Mouse (Mus musculus): Measurements from ENCODE around the gene Lin52.

Gene Lin52

DNA sequence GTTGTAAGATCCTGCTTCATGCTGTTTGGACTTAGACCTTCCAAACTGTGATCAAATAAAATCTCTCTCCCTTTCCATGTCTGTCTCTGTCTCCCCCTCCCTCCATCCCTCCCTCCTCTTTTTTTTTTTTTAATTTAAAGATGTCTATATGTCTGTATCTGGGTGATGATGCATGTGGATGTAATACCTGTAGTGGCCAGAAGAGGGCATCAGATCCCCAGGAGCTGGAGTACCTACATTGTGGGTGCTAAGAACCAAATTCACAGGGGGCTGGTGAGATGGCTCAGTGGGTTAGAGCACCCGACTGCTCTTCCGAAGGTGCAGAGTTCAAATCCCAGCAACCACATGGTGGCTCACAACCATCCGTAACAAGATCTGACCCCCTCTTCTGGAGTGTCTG lies 88.3 kb downstream of the Lin52 start:
- peak; percentile 14 for DNase-seq (ENCODE audit: low spot score)

DNA sequence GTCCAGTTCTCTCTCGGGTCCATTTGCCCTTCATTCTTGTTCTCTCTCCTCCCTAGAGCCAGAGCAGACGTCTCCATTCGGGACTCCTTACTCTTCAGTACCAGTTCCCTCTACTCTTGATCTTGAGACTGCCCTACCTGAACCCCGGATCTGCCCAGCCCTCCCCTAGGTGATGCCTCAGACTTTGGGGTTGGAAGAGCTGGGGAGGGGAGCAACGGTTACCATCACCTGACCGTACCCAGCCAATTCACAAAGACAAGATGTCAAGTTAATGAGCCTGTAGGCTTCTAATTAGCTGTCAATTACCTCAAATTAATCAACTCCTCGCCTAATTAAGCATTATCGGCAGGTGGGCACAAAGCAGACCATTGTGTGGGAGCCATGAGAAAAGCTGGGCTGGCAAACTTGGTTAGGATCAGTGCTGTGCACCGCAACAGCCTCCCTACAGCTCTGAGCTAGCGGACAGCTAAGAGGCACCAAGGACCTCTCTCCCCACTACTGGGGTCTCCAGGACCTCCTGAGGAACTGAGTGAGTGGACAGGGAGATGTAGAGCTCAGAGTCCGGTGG lies 90.3 kb downstream of the Lin52 start:
- no peak for DNase-seq (ENCODE audit: low spot score)

DNA sequence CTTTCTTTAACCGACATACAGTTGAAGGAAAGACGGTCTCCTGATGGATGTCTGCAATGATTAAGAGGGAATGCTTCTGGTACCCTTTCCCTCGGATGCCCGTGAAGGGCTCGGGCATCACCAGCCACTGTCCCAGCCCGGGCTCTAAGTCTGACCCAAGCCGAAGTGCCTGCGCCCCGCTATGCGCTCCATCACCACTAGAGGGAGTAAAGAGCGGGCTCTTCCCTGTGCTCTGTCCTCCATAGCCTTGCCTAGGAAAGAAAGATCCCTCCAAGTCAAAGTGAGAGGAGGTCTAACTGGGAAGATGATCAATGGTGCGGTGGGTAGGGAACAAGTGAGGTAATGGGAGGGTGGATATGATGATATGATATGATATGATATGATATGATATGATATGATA lies 94.8 kb downstream of the Lin52 start:
- DNase-seq (ENCODE audit: low spot score): peak; percentile 43

- no peak for DNase-seq (ENCODE audit: low spot score)
These were observed 95.4 kb downstream of the Lin52 start for GRCm38 (mm10) chr12:84546577-84547085.

DNA sequence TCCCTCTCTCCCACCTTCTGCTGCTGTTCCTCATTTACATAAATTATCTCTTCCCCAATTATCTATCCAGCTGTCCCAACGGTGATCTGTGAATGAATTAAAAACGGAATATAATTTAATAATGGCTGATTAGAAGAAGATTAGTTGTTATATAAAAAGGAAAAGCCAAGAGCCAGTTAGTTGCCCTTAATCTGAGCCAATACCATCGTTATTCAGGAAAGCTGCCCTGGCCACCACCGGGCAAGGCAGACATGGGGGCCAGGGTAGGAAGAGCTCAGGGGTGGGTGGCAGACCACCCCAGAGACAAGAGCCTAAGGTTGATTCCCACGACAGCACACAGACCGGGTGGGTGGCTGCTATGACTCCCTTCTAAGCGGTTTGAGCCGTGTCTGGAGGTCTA lies 97.0 kb downstream of the Lin52 start:
- no peak for DNase-seq (ENCODE audit: low spot score)

GRCm38 (mm10) chr12:84555218-84555617 lies 104.0 kb downstream of the Lin52 start:
- DNase-seq (ENCODE audit: low spot score): no peak

GRCm38 (mm10) chr12:84562558-84562957 lies 111.3 kb downstream of the Lin52 start:
- no peak for DNase-seq (ENCODE audit: low spot score)

DNA sequence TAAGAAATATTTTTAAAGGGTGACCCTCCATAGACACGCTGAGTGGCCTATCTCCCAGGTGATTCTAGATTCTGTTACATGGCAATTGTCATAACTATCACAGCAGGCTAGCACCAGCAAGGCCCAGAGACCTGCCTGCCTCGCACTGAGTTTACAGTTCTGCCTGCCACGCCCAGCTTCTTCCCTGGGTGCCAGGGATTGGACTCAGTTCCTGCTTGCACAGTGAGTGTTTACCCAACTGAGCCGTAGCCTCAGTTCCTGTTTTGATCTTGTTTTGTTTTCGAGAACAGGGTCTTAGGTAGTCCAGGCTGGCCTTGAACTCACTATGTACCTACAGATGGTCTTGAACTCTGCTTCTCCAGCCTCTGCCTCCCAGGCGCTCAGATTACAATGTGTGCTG lies 116.4 kb downstream of the Lin52 start:
- DNase-seq (ENCODE audit: low spot score): no peak

DNA sequence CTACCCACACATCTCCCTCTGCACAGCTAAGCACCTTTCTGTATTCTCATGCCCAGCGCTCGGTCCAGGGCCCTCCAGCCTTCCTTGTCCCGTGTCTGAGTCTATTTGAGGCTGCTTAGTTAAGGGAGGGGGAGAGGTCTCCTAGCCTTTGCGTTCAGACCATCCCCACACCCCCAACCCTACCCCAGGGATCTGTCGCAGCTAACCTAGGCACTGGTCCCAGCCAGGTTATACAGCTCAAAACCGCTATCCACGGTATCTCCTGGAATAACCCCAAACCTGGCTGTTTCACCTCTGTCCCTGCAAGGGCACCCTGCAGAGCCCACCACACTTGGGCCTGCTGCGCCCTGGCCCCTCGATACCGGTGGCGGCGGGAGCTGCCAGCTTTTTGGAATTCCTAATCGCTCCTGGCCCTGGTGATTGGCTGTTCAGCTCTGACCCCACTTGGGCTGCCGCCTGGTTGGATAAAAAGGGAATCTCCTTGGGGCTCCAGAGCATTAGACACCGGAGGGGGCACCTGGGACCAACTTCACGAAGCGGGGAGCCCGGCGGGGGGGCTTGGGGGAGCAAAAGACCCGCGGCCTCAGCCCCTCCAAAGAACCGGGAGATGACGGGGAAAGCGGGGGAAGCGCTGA lies 118.2 kb downstream of the Lin52 start, which contains the start of gene Vsx2:
Gene Vsx2, plus strand, starts transcription at position 427 of the 635 bp plus-strand sequence.
- DNase-seq (ENCODE audit: low spot score): no peak

DNA sequence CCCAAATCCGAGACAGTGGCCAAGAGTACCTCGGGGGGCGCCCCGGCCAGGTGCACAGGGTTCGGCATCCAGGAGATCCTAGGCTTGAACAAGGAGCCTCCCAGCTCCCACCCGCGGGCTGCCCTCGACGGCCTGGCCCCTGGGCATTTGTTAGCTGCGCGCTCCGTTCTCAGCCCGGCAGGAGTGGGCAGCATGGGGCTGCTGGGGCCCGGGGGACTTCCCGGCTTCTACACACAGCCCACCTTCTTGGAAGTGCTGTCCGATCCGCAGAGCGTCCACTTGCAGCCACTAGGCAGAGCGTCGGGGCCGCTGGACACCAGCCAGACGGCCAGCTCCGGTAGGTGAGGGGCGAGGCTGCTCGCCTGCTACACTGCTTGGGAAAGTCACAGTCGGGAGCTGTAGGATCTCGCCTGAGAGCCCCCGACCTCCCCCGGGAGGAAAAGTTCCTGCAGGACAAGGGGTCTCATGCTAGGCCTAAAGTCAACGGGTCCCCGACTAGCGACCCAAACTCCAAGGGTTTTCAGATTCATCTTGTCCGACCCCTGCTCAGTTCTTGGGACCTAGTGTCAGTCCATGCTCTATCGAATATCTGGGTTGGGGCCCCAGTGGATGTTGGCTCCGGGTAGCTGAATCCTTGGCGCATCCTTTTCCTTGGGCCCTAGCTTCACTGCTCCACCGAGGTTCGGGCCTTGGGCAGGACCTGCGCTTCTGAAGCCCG lies 118.9 kb downstream of the Lin52 start:
- DNase-seq (ENCODE audit: low spot score): no peak

DNA sequence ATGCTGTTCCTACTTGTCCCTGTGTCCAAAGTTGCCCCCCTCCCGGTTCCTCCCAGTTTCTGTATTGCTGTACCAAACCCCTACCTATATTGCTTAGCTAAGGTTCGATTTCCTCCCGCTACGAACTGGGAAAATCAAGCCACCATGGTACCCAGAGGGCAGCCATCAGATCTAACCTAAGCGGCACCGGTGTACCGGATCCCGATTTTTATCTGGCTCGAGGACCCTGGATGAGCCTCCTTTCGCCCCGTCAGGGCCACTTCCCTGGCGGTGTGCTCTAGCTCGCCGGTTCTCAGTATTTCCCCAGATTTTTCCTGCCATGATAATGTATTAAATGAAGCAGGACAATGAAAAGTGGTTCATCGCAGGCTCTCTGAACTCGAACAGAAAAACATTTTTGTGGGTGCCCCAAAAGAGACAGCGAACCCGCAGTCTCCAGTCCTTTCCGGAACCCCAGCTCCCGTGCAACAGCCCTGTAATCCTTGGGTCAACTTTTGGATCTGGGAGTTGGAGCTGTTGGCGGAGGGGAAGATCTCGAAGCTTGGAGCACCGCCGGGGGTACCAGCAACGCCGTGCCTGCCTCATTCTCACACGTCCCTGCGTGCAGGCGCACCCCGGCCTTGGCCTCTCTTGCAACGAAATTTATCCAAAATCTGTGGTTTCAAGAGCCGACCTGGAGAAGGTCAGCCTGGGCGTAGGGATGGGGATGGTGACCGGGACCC lies 119.6 kb downstream of the Lin52 start:
- DNase-seq (ENCODE audit: low spot score): no peak

- DNase-seq (ENCODE audit: low spot score): no peak
These were observed 120.5 kb downstream of the Lin52 start for GRCm38 (mm10) chr12:84571466-84572340.

DNA sequence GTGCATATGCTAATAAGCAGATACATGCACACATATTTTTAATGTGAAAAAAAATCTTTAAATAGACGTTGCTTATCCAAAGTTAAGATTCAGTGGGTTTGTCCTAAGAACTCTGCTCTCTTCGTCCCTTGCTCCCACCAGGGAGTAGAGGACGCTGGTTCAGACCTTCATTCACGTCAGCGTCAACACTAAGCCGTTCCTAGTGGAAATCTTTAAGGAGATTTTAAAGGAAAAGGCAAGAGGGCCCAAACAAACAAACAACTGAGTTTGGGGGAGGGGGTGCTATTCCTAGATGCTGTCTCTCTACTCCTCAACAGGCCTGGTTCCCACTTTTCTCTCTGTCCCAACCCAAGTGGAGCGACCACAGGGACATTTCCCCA lies 121.1 kb downstream of the Lin52 start:
- no peak for DNase-seq (ENCODE audit: low spot score)

- no peak for DNase-seq (ENCODE audit: low spot score)
These were observed 121.9 kb downstream of the Lin52 start for GRCm38 (mm10) chr12:84573094-84573493.

DNA sequence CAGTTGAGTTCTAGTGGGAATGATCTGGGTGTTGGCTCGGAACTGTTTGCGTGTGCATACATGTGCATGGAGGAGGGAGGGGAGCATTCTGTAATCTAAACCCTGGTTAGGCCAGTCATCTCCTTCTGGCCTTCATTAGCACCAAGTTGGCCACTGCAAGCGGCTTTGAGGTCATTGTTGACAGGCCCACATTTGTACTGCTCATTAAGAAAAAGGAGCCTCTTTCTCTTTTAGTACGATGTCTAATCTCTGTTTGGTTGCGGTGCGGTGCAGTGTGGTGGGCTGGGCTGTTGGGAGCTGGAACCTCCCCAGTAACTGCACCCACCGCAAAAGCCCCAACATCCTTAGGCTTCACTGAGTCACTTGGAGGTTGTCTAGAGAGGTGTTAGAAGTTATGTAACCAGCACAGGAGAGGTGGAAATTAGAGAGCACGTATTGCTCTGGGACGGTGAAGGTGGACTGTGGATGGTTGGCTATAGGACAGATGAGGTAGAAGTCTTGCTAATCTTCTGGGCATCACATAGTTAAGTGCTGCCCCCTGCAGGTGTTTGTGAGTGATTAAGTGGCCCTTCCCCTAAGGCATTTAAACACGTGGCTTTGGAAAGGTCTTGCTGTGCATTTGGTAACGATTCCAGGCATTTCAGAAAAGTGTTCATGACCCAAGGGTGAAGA lies 126.7 kb downstream of the Lin52 start:
- no peak for DNase-seq (ENCODE audit: low spot score)

DNA sequence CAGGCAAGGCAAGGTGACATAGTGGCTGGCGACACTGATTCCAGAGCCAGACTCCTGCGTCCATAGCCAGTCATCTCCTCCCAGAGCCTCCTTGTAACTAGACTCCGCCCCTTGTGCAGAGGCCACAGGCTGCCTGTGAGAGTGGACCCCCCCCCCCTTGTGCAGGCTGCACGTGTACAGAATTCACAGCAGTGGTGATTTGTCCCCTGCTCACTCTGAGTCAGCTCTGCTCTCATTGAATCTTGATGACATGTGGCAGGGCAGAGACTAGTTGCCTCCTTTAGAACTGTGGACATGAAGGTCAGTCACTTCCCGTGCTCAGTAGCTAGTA lies 127.2 kb downstream of the Lin52 start:
- no peak for DNase-seq (ENCODE audit: low spot score)

DNA sequence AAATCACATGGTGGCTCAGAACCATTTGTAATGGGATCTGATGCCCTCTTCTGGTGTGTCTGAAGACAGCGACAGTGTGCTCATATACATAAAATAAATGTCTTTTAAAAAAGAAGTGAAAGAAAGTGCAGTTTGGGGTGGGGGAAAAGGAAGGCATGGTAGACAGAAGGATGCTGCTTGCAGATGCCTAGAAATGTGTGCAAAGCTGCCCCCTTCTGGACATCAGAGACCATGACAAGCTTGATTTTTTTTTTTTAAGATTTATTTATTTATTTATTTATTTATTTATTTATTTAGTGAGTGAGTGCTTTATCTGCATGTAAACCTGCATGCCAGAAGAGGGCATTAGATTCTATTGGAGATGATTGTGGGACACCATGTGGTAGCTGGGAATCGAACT lies 130.1 kb downstream of the Lin52 start:
- no peak for DNase-seq (ENCODE audit: low spot score)

GRCm38 (mm10) chr12:84589825-84590761 lies 138.9 kb downstream of the Lin52 start:
- peak; percentile 84 for DNase-seq (ENCODE audit: low spot score)
